Mouse (Mus musculus): Measurements from ENCODE around the gene Olfr51. TPM values are rescaled to one million over a fixed set of nuclear protein-coding genes. Genes with fewer than 3 reads are reported as not detected.
"Not testable (repeated sequence)": the region's sequence is repeated elsewhere in the genome, so short reads cannot be mapped to it uniquely, and the experiment has no call there.

Olfr51 gene
- polyA plus RNA-seq, 1 experiment from 2014 or later: not detected

DNA sequence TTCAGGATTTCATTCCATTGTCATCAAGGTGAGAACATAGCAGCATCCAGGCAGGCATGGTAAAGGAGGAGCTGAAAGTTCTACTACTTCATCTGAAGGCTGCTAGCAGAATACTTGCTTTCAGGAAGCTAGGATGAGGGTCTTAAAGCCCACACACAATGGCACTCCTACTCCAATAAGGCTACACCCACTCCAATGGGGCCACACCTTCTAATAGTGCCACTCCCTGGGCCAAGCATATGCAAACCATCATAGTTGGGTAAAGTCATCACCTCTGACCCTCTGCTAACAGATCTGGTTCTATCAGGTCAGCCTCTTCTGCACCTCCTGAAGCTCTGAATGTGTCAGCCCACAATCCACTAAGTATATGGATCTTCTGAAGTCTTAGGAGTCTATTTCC is 30.7 kb downstream of the Olfr51 start:
- not testable (repeated sequence) for H3K27ac ChIP-seq; H3K4me2 ChIP-seq; H3K4me3 ChIP-seq (replicated peaks); H3K27me3 ChIP-seq; ATAC-seq (replicated peaks; ENCODE audit: low FRiP score); H3K9ac ChIP-seq; H3K4me1 ChIP-seq; H3K36me3 ChIP-seq; H3K9me3 ChIP-seq (replicated peaks)

DNA sequence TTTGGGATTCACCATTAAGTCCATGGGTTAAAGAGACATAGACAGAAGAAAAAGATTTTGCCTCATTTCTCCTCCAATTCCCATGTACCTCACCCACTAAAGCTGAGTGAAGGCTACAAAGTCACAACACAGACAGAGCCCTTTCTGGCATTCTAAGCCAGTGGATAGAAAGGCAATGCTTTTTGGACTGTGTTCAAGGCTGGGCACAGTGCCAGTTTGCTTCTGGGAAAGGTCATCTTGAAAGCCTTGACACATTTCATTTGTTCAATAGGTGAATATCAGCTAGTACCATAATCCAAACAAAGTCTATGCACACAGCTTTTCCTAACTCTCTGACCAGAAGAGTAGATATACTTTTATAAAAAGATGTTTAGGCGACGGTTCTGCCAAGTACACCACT is 32.6 kb downstream of the Olfr51 start:
- ATAC-seq (replicated peaks; ENCODE audit: low FRiP score): no peak
- Histone ChIP-seq H3K4me1 (no peaks in the 10 kb centered on the region), H3K9ac (no peak overlapping the region), H3K27ac (no peak overlapping the region), H3K4me3 (replicated peaks) (no peak overlapping the region), H3K4me2 (no peak overlapping the region), H3K36me3 (no peaks in the 10 kb centered on the region), H3K27me3 (no peaks in the 10 kb centered on the region), H3K9me3 (replicated peaks) (no peaks in the 10 kb centered on the region)
- 89% methylated on average over 2 of the region's 2 CpGs for WGBS

DNA sequence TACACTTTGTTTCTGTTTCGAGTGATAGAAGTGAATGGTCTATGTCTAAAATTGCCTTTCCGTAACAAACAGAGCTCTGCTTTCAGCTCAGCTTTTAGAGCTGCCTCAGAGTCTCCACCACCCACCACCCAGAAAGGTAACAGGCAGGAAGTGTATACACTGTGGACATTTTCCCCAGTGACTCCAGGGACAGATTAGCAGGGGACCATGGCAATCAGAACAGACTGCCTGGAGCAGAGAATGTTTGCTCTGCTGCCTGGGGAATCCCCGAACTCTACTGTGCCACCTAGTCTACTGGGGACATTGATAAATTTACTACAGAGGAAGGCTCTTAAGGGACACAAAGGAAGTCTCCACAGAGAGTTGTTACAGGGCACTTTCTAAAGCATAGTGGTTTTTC is 41.4 kb downstream of the Olfr51 start:
- H3K27ac ChIP-seq; H3K9ac ChIP-seq; ATAC-seq (replicated peaks; ENCODE audit: low FRiP score); H3K9me3 ChIP-seq (replicated peaks); H3K36me3 ChIP-seq; H3K27me3 ChIP-seq; H3K4me1 ChIP-seq; H3K4me3 ChIP-seq (replicated peaks); H3K4me2 ChIP-seq: not testable (repeated sequence)
- 72% methylated on average over 3 of the region's 3 CpGs for WGBS

- H3K9ac ChIP-seq; H3K4me1 ChIP-seq; H3K27me3 ChIP-seq; H3K27ac ChIP-seq; H3K9me3 ChIP-seq (replicated peaks); H3K4me2 ChIP-seq; H3K36me3 ChIP-seq; H3K4me3 ChIP-seq (replicated peaks); ATAC-seq (replicated peaks; ENCODE audit: low FRiP score): not testable (repeated sequence)
- 69% methylated on average over 3 of the region's 3 CpGs for WGBS
These were observed 44.4 kb downstream of the Olfr51 start, which contains the start of gene Olfr1375 for GRCm38 (mm10) chr11:51047809-51048208. Olfr1375 (plus strand) TSS chr11:51048109.

- no peak for ATAC-seq (replicated peaks; ENCODE audit: low FRiP score)
- H3K9ac ChIP-seq: no peak overlapping the region
- no peak overlapping the region for H3K27ac ChIP-seq
- no peaks in the 10 kb centered on the region for H3K36me3 ChIP-seq
- 55% methylated on average over 2 of the region's 2 CpGs for WGBS
- H3K27me3 ChIP-seq: no peaks in the 10 kb centered on the region
- H3K4me1 ChIP-seq: no peaks in the 10 kb centered on the region
- H3K4me2 ChIP-seq: no peak overlapping the region
- no peaks in the 10 kb centered on the region for H3K9me3 ChIP-seq (replicated peaks)
- H3K4me3 ChIP-seq (replicated peaks): no peak overlapping the region
These were observed 48.3 kb downstream of the Olfr51 start for GRCm38 (mm10) chr11:51051678-51052077.

DNA sequence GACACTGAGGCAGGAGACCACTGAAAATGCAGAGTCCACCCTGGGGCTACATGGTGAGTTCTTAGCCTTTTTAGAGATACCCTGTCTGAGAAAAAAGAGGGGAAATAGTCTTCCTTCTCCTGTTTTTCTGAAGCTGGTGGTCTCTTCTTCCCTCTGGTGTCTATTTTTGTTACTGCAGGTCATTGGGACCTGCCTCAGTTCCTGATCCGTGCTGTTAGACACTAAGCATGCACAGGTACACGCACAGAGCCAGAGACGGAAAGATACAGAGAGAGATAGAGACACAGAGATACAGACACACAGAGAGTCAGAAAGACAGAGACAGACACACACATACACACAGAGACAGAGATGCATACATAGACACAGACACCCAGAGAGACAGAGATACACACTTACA is 49.8 kb downstream of the Olfr51 start:
- no peak for ATAC-seq (replicated peaks; ENCODE audit: low FRiP score)
- 47% methylated on average over 3 of the region's 3 CpGs for WGBS
- Histone ChIP-seq H3K4me2 (no peak overlapping the region), H3K36me3 (no peaks in the 10 kb centered on the region), H3K9ac (no peak overlapping the region), H3K27ac (no peak overlapping the region), H3K27me3 (no peaks in the 10 kb centered on the region), H3K4me1 (no peaks in the 10 kb centered on the region), H3K4me3 (replicated peaks) (no peak overlapping the region), H3K9me3 (replicated peaks) (no peaks in the 10 kb centered on the region)

- H3K27ac ChIP-seq: peak within 1 kb of the TSS; percentile 59; the same call in 1 of the 2 replicates
- ATAC-seq (replicated peaks; ENCODE audit: low FRiP score): peak; percentile 96
- no peaks in the 10 kb centered on the region for H3K9me3 ChIP-seq (replicated peaks)
- peak within 1 kb of the TSS; percentile 61 for H3K9ac ChIP-seq
- peaks cover 28% of the 10 kb centered on the region for H3K36me3 ChIP-seq
- peaks cover 8% of the 10 kb centered on the region for H3K4me1 ChIP-seq
- no peaks in the 10 kb centered on the region for H3K27me3 ChIP-seq
- peak within 1 kb of the TSS; percentile 67 for H3K4me3 ChIP-seq (replicated peaks)
- H3K4me2 ChIP-seq: peak within 1 kb of the TSS; percentile 83
- 0% methylated on average over 32 of the region's 32 CpGs for WGBS
These were observed 55.8 kb downstream of the Olfr51 start, which contains the start of gene Zfp354a for GRCm38 (mm10) chr11:51059151-51059571. Zfp354a (plus strand) TSS chr11:51059257.

Other genes starting within 250 kb of the Olfr51 start
- 29.3 and 31.3 TPM in 2 replicates for gene Zfp354c, start 175.9 kb upstream of the Olfr51 start, polyA plus RNA-seq (2015; fragmentation: Nextera tagmentation; extraction: Ambion mirVana)
- 0.76 and 0.91 TPM in 2 replicates for gene Zfp879, start 162.0 kb upstream of the Olfr51 start, polyA plus RNA-seq (2015; fragmentation: Nextera tagmentation; extraction: Ambion mirVana)
- not detected in 2 replicates for gene Grm6, start 152.9 kb upstream of the Olfr51 start, polyA plus RNA-seq (2015; fragmentation: Nextera tagmentation; extraction: Ambion mirVana)
- 8.5 and 9.6 TPM in 2 replicates for gene Zfp454, start 115.9 kb upstream of the Olfr51 start, polyA plus RNA-seq (2015; fragmentation: Nextera tagmentation; extraction: Ambion mirVana)
- 13.9 and 14.5 TPM in 2 replicates for gene Zfp2, start 87.4 kb upstream of the Olfr51 start, polyA plus RNA-seq (2015; fragmentation: Nextera tagmentation; extraction: Ambion mirVana)
- 1.5 and 1.6 TPM in 2 replicates for gene Zfp354b, start 72.0 kb upstream of the Olfr51 start, polyA plus RNA-seq (2015; fragmentation: Nextera tagmentation; extraction: Ambion mirVana)
- gene 4933414I15Rik, start 59.8 kb upstream of the Olfr51 start, polyA plus RNA-seq (2015; fragmentation: Nextera tagmentation; extraction: Ambion mirVana): not detected in 2 replicates
- gene Prop1, start 49.8 kb upstream of the Olfr51 start, polyA plus RNA-seq (2015; fragmentation: Nextera tagmentation; extraction: Ambion mirVana): not detected in 2 replicates
- gene Olfr1378, start 37.1 kb upstream of the Olfr51 start, polyA plus RNA-seq (2015; fragmentation: Nextera tagmentation; extraction: Ambion mirVana): not detected in 2 replicates
- gene Olfr1377, start 21.6 kb upstream of the Olfr51 start, polyA plus RNA-seq (2015; fragmentation: Nextera tagmentation; extraction: Ambion mirVana): not detected in 2 replicates
- not detected in 2 replicates for gene Olfr54, start 10.6 kb downstream of the Olfr51 start, polyA plus RNA-seq (2015; fragmentation: Nextera tagmentation; extraction: Ambion mirVana)
- not detected in 2 replicates for gene Olfr1375, start 44.5 kb downstream of the Olfr51 start, polyA plus RNA-seq (2015; fragmentation: Nextera tagmentation; extraction: Ambion mirVana)
- gene Zfp354a, start 55.7 kb downstream of the Olfr51 start, polyA plus RNA-seq (2015; fragmentation: Nextera tagmentation; extraction: Ambion mirVana): 9.7 and 12.7 TPM in 2 replicates
- gene Gm12569, start 216.9 kb downstream of the Olfr51 start, polyA plus RNA-seq (2015; fragmentation: Nextera tagmentation; extraction: Ambion mirVana): not detected in 2 replicates